Mouse (Mus musculus): ENCODE measurements at regions not wholly inside any gene's neighbourhood (a gene's known extent, or its start where the extent isn't known, plus 50 kb on each side); places are given as distances from the start of the nearest gene placed in this dataset.

DNA sequence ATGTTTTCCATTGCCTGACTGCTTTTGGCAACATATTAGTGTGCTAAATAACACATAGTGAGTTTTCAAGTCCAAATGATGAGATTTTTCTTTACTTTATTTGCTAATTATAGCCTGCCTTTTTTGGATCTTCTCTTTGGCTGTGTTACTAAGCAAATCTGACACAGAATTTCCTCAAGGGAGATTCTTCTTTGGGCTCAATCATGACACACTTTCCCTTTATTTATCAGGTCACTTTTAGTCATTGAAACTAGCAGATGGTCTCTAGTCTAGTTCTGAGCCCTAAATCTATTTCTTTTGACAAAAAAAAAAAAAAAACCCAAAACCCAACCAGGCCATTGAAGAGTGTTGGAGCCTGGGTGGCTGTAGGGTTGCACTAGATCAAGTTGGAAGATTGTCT is 147.4 kb upstream of the Trpm3 start:
- ATAC-seq (peak; percentile 50; the same call in 1 of the 2 replicates), DNase-seq (peak; percentile 11)
- H3K27me3 ChIP-seq (ENCODE audit: insufficient read depth, low read length), result no peaks in the 10 kb centered on the region
- H3K9ac ChIP-seq, result no peak overlapping the region
- no peaks in the 10 kb centered on the region for H3K36me3 ChIP-seq (ENCODE audit: insufficient read depth)
- no peak overlapping the region for H3K4me3 ChIP-seq (ENCODE audit: low read depth, low read length)
- no peaks in the 10 kb centered on the region; the same call in 1 of the 2 replicates for H3K4me1 ChIP-seq (ENCODE audit: insufficient read depth)
- no peaks in the 10 kb centered on the region for H3K9me3 ChIP-seq (ENCODE audit: low read length)
- no peak for TF ChIP-seq CTCF (IDR thresholded peaks at IDR 0.05; ENCODE audit: low read depth)
- no peak overlapping the region for H3K27ac ChIP-seq (ENCODE audit: low read depth, low read length)
- no peak overlapping the region for H3K4me2 ChIP-seq (ENCODE audit: low read depth)

- H3K9ac ChIP-seq, result no peak overlapping the region
- no peak overlapping the region for H3K4me2 ChIP-seq (ENCODE audit: low read depth)
- H3K4me1 ChIP-seq (ENCODE audit: insufficient read depth), result no peaks in the 10 kb centered on the region
- no peak for ATAC-seq
- 63% methylated on average over 5 of the region's 5 CpGs for whole genome bisulfite sequencing
- no peak for TF ChIP-seq CTCF (IDR thresholded peaks at IDR 0.05; ENCODE audit: low read depth)
- DNase-seq, result no peak
- no peaks in the 10 kb centered on the region for H3K36me3 ChIP-seq (ENCODE audit: insufficient read depth)
- H3K27me3 ChIP-seq (ENCODE audit: insufficient read depth, low read length), result no peaks in the 10 kb centered on the region
- H3K4me3 ChIP-seq (ENCODE audit: low read depth, low read length), result no peak overlapping the region
- H3K27ac ChIP-seq (ENCODE audit: low read depth, low read length), result no peak overlapping the region
- no peaks in the 10 kb centered on the region for H3K9me3 ChIP-seq (ENCODE audit: low read length)
Observed at GRCm38 (mm10) chr19:21999621-22000020, 139.2 kb upstream of the Trpm3 start.

DNA sequence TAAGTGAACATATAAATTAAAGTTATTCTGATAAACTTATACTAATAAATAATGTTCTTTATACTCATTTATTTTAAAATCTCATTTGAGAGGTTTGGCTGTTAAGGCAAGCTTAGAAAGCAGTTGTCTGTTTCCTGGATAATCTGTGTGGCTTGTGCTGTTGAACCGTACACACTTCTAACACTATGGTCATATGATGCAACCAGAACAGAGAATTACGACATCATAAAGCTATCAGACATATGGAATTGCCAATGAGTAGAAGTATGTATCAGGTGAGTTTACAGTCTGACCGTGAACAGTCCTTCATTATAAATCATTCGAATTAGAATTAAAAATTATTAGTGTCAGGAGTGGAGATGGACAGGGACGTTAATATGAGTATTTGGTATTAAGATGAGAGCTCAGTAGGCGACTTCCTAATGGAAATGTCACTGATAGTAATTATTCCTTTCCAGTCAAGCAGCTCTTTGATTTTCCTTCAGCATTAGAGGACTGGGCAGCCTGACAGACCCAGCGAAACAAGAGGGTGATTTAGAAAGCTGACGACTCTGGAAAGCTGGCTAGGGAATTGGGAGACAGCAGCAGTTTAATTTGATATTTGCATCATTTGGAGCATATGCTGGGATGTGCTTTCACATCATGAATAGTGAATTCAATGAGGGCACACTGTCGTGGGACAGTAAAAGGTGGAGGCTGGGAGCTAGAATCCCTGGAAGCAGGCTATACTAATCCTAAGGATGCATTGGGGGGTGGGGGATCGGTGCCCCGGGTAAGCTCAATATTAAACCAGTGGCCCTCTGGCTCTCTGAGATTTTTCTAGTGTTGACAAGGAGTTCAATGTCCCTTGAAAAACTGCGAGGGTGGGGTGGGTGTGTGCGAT is 130.6 kb upstream of the Trpm3 start:
- no peak overlapping the region for H3K4me3 ChIP-seq (ENCODE audit: low read depth, low read length)
- H3K4me2 ChIP-seq (ENCODE audit: low read depth), result no peak overlapping the region
- H3K9ac ChIP-seq, result no peak overlapping the region
- H3K27ac ChIP-seq (ENCODE audit: low read depth, low read length), result no peak overlapping the region
- H3K4me1 ChIP-seq (ENCODE audit: insufficient read depth), result no peaks in the 10 kb centered on the region
- DNase-seq (peak; percentile 16), ATAC-seq (peak; percentile 25; the same call in 1 of the 2 replicates)
- 65% methylated on average over 13 of the region's 13 CpGs for WGBS
- H3K36me3 ChIP-seq (ENCODE audit: insufficient read depth), result no peaks in the 10 kb centered on the region
- H3K9me3 ChIP-seq (ENCODE audit: low read length), result no peaks in the 10 kb centered on the region
- no peak for TF ChIP-seq CTCF (IDR thresholded peaks at IDR 0.05; ENCODE audit: low read depth)
- no peaks in the 10 kb centered on the region for H3K27me3 ChIP-seq (ENCODE audit: insufficient read depth, low read length)

GRCm38 (mm10) chr19:22010239-22010638 is 128.6 kb upstream of the Trpm3 start:
- Histone ChIP-seq H3K9me3 (ENCODE audit: low read length) (no peaks in the 10 kb centered on the region), H3K27ac (ENCODE audit: low read depth, low read length) (no peak overlapping the region), H3K4me3 (ENCODE audit: low read depth, low read length) (no peak overlapping the region), H3K4me2 (ENCODE audit: low read depth) (no peak overlapping the region), H3K27me3 (ENCODE audit: insufficient read depth, low read length) (no peaks in the 10 kb centered on the region), H3K4me1 (ENCODE audit: insufficient read depth) (no peaks in the 10 kb centered on the region), H3K9ac (no peak overlapping the region), H3K36me3 (ENCODE audit: insufficient read depth) (no peaks in the 10 kb centered on the region)
- TF ChIP-seq CTCF (IDR thresholded peaks at IDR 0.05; ENCODE audit: low read depth), result no peak
- ATAC-seq (peak; percentile 27; the same call in 1 of the 2 replicates), DNase-seq (peak; percentile 4)
- 63% methylated on average over 5 of the region's 5 CpGs for WGBS

- WGBS, result 48% methylated on average over 3 of the region's 3 CpGs
- DNase-seq, result peak; percentile 34
- peak; percentile 63 for ATAC-seq
- H3K36me3 ChIP-seq (ENCODE audit: insufficient read depth), result no peaks in the 10 kb centered on the region
- H3K9ac ChIP-seq, result no peak overlapping the region
- H3K9me3 ChIP-seq (ENCODE audit: low read length), result no peaks in the 10 kb centered on the region
- H3K27ac ChIP-seq (ENCODE audit: low read depth, low read length), result no peak overlapping the region
- H3K27me3 ChIP-seq (ENCODE audit: insufficient read depth, low read length), result no peaks in the 10 kb centered on the region
- H3K4me3 ChIP-seq (ENCODE audit: low read depth, low read length), result no peak overlapping the region
- H3K4me2 ChIP-seq (ENCODE audit: low read depth), result no peak overlapping the region
- no peak for TF ChIP-seq CTCF (IDR thresholded peaks at IDR 0.05; ENCODE audit: low read depth)
- peaks cover 11% of the 10 kb centered on the region; the same call in 1 of the 2 replicates for H3K4me1 ChIP-seq (ENCODE audit: insufficient read depth)
Observed at GRCm38 (mm10) chr19:22015854-22016610, 122.8 kb upstream of the Trpm3 start.

DNA sequence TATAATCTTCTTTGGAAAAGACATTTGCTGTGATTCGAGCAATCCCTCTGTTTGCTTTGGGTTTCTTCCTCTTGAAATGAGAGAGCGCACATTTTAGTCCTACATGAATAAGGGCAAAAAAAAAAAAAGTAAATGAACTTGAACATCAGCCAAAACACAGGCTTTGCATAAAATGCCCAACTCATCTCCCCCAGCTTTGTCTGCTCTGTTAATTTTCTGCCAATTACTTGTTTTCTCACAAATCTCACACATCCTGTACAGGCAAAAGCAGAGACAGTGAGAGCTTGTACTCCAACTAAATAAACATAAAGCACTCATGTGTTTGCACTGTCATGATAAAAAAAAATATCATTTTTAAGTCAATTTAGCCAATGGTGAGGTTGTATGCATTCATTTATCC is 121.4 kb upstream of the Trpm3 start:
- 14% methylated on average over 2 of the region's 2 CpGs for WGBS
- peak; percentile 29; the same call in 1 of the 2 replicates for ATAC-seq
- peak; percentile 35 for DNase-seq
- H3K27me3 ChIP-seq (ENCODE audit: insufficient read depth, low read length), result no peaks in the 10 kb centered on the region
- no peak for TF ChIP-seq CTCF (IDR thresholded peaks at IDR 0.05; ENCODE audit: low read depth)
- no peak overlapping the region for H3K27ac ChIP-seq (ENCODE audit: low read depth, low read length)
- H3K4me2 ChIP-seq (ENCODE audit: low read depth), result no peak overlapping the region
- no peaks in the 10 kb centered on the region for H3K36me3 ChIP-seq (ENCODE audit: insufficient read depth)
- peaks cover 11% of the 10 kb centered on the region; the same call in 1 of the 2 replicates for H3K4me1 ChIP-seq (ENCODE audit: insufficient read depth)
- no peak overlapping the region for H3K4me3 ChIP-seq (ENCODE audit: low read depth, low read length)
- H3K9me3 ChIP-seq (ENCODE audit: low read length), result no peaks in the 10 kb centered on the region
- H3K9ac ChIP-seq, result no peak overlapping the region

DNA sequence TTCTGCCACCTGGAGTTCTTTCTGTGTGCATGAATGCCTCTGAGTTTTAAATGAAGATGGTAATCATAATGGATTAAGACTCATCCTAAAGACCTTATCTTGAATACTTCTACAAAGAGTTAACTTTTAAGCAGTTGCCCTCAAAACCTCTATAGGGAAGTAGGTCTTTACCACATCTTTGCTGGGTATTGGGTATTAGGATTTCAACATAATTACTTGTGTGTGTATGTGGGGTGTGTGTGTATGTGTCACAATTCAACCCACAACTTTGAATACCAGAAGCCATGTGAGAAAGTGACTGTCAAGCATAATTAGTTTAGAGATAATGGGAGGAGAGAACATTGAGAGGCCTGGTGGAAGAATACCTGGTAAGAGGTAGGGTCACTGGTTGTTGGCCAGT is 111.3 kb upstream of the Trpm3 start:
- Histone ChIP-seq H3K4me3 (ENCODE audit: low read depth, low read length) (no peak overlapping the region), H3K27ac (ENCODE audit: low read depth, low read length) (no peak overlapping the region), H3K27me3 (ENCODE audit: insufficient read depth, low read length) (no peaks in the 10 kb centered on the region), H3K9me3 (ENCODE audit: low read length) (no peaks in the 10 kb centered on the region), H3K4me2 (ENCODE audit: low read depth) (no peak overlapping the region), H3K9ac (no peak overlapping the region), H3K36me3 (ENCODE audit: insufficient read depth) (no peaks in the 10 kb centered on the region), H3K4me1 (ENCODE audit: insufficient read depth) (no peaks in the 10 kb centered on the region)
- DNase-seq, result no peak
- ATAC-seq, result no peak
- TF ChIP-seq CTCF (IDR thresholded peaks at IDR 0.05; ENCODE audit: low read depth), result no peak
